Mouse (Mus musculus) heart, postnatal 0 days (tissue): ENCODE measurements around the gene Hspd1.

Source experiments
- CTCF ChIP-seq: IDR thresholded peaks from 2 replicates; pipeline ENCODE4 v1.5.1; 2016; ENCODE audit warnings: antibody characterized with exemption, control low read depth, low read depth
- EP300 ChIP-seq: IDR thresholded peaks from 2 replicates; pipeline ENCODE4 v1.6.1; 2016; ENCODE audit warnings: antibody characterized with exemption, low read depth

- TF ChIP-seq CTCF (no peak), EP300 (no peak; the same call in none of the 2 replicates)
These were observed at the start of gene Hspd1, which contains the start of gene Hspe1 for GRCm38 (mm10) chr1:55087932-55088610.
